Mouse (Mus musculus) hindbrain, embryonic 11.5 days (tissue): ENCODE measurements around the gene Foxo4. TPM values are rescaled to one million over a fixed set of nuclear protein-coding genes. Genes with fewer than 3 reads are reported as not detected.
A peak's percentile ranks its signal among the peaks of the same experiment; 100 is the strongest.

Experiments
- ATAC-seq: fragments of 200-750 bp; cut with Nextera tagmentation; 2 replicates; pipeline ENCODE4 v1.8.0; 2017; ENCODE audit warnings: mild to moderate bottlenecking, moderate TSS enrichment, moderate library complexity; ENCODE audit not compliant: low FRiP score
- DNase-seq: peaks from one replicate; pipeline ENCODE4 v3.0.0-alpha.2; 2015; ENCODE audit warnings: low spot score
- H3K27ac ChIP-seq: fragments of 300-500 bp; sonication (generic); 2 replicates; pipeline ENCODE4 v1.5.1; 2014; ENCODE audit warnings: mild to moderate bottlenecking, low read depth, low read length
- H3K27me3 ChIP-seq: fragments of 300-500 bp; sonication (generic); 2 replicates; pipeline ENCODE4 v1.6.1; 2014; ENCODE audit warnings: mild to moderate bottlenecking, low read length, moderate library complexity, mixed read lengths; ENCODE audit not compliant: control insufficient read depth, insufficient read depth
- H3K36me3 ChIP-seq: fragments of 300-500 bp; sonication (generic); 2 replicates; pipeline ENCODE4 v1.6.1; 2014; ENCODE audit warnings: mild to moderate bottlenecking, low read length, moderate library complexity, mixed read lengths; ENCODE audit not compliant: control insufficient read depth, insufficient read depth
- H3K4me1 ChIP-seq: fragments of 300-500 bp; sonication (generic); replicated peaks from 2 replicates; pipeline ENCODE4 v1.6.1; 2014; ENCODE audit warnings: low read length, mixed read lengths; ENCODE audit not compliant: control insufficient read depth, insufficient read depth
- H3K4me2 ChIP-seq: fragments of 300-500 bp; sonication (generic); replicated peaks from 2 replicates; pipeline ENCODE4 v1.6.1; 2014; ENCODE audit warnings: mild to moderate bottlenecking, low read depth, low read length
- H3K4me3 ChIP-seq: fragments of 300-500 bp; sonication (generic); 2 replicates; pipeline ENCODE4 v1.5.1; 2014; ENCODE audit warnings: low read depth, low read length
- H3K9ac ChIP-seq: fragments of 300-500 bp; sonication (generic); 2 replicates; pipeline ENCODE4 v1.6.1; 2014; ENCODE audit warnings: low read depth, low read length
- H3K9me3 ChIP-seq: fragments of 300-500 bp; sonication (generic); 2 replicates; pipeline ENCODE4 v1.6.1; 2016; ENCODE audit warnings: low read length; ENCODE audit not compliant: control insufficient read depth
- WGBS: fragments of 180-500 bp; shearing (Covaris S2); extraction: QIAGEN DNeasy Blood & Tissue Kit; methylation state at CpG from one replicate; pipeline ENCODE4 v1.1.7; 2014; 5-methylcytosine and 5-hydroxymethylcytosine counted together
- polyA plus RNA-seq: library from polyadenylated mRNA; unstranded; fragments of >200 nt; fragmentation: Nextera tagmentation; extraction: Ambion mirVana; gene quantifications from 2 replicates; pipeline ENCODE4 v1.2.1, GENCODE M21; 2014

Gene Foxo4
- polyA plus RNA-seq, 1 experiment from 2014 or later: 3.6 TPM

- WGBS: 94% methylated on average over 3 of the region's 3 CpGs
- H3K4me1 ChIP-seq: no peaks in the 10 kb centered on the region
- no peak for ATAC-seq
- H3K27ac ChIP-seq: no peak overlapping the region
- H3K9me3 ChIP-seq: no peaks in the 10 kb centered on the region
- no peak for DNase-seq
- no peak overlapping the region for H3K4me3 ChIP-seq
- no peak overlapping the region for H3K4me2 ChIP-seq
- H3K9ac ChIP-seq: no peak overlapping the region
- H3K36me3 ChIP-seq: no peaks in the 10 kb centered on the region
- no peaks in the 10 kb centered on the region for H3K27me3 ChIP-seq
Observed at GRCm38 (mm10) chrX:101287543-101287942, 33.2 kb downstream of the Foxo4 start.

- no peak for ATAC-seq
- WGBS: 93% methylated on average over 6 of the region's 6 CpGs
- H3K36me3 ChIP-seq: no peaks in the 10 kb centered on the region
Observed at GRCm38 (mm10) chrX:101288432-101288831, 34.1 kb downstream of the Foxo4 start.

GRCm38 (mm10) chrX:101289037-101289436, 34.7 kb downstream of the Foxo4 start:
- ATAC-seq: no peak
- 88% methylated on average over 7 of the region's 7 CpGs for WGBS
- H3K4me2 ChIP-seq: no peak overlapping the region
- no peaks in the 10 kb centered on the region for H3K36me3 ChIP-seq
- no peaks in the 10 kb centered on the region for H3K27me3 ChIP-seq
- H3K4me3 ChIP-seq: no peak overlapping the region
- no peaks in the 10 kb centered on the region for H3K9me3 ChIP-seq
- no peaks in the 10 kb centered on the region for H3K4me1 ChIP-seq
- DNase-seq: no peak
- H3K9ac ChIP-seq: no peak overlapping the region
- H3K27ac ChIP-seq: no peak overlapping the region

More at GRCm38 (mm10) chrX:101288432-101288831, 34.1 kb downstream of the Foxo4 start:
- H3K4me3 ChIP-seq: no peak overlapping the region
- no peak overlapping the region for H3K27ac ChIP-seq
- H3K9ac ChIP-seq: no peak overlapping the region
- no peaks in the 10 kb centered on the region for H3K27me3 ChIP-seq
- no peak for DNase-seq
- no peak overlapping the region for H3K4me2 ChIP-seq
- H3K9me3 ChIP-seq: no peaks in the 10 kb centered on the region
- no peaks in the 10 kb centered on the region for H3K4me1 ChIP-seq

- no peak overlapping the region for H3K9ac ChIP-seq
- H3K9me3 ChIP-seq: no peaks in the 10 kb centered on the region
- H3K4me1 ChIP-seq: no peaks in the 10 kb centered on the region
- H3K27me3 ChIP-seq: no peaks in the 10 kb centered on the region
- ATAC-seq (no peak), DNase-seq (no peak)
- 90% methylated on average over 10 of the region's 10 CpGs for WGBS
- H3K27ac ChIP-seq: no peak overlapping the region
- H3K4me2 ChIP-seq: no peak overlapping the region
- no peak overlapping the region for H3K4me3 ChIP-seq
- no peaks in the 10 kb centered on the region for H3K36me3 ChIP-seq
Observed at GRCm38 (mm10) chrX:101290111-101290510, 35.8 kb downstream of the Foxo4 start.

GRCm38 (mm10) chrX:101299055-101299454, 44.7 kb downstream of the Foxo4 start, which contains the start of gene Nlgn3:
Gene Nlgn3 (plus strand): TSS chrX:101299168.
- Histone ChIP-seq H3K4me2 (peak within 1 kb of the TSS; percentile 36), H3K36me3 (peaks cover 3% of the 10 kb centered on the region; the same call in 1 of the 2 replicates), H3K27me3 (no peaks in the 10 kb centered on the region; the same call in 1 of the 2 replicates), H3K4me1 (no peaks in the 10 kb centered on the region), H3K4me3 (peak within 1 kb of the TSS; percentile 40), H3K9ac (peak within 1 kb of the TSS; percentile 54), H3K27ac (peak within 1 kb of the TSS; percentile 58; the same call in 1 of the 2 replicates), H3K9me3 (no peaks in the 10 kb centered on the region)
- ATAC-seq (peak; percentile 33; the same call in 1 of the 2 replicates), DNase-seq (peak; percentile 53)
- 14% methylated on average over 11 of the region's 24 CpGs for WGBS

GRCm38 (mm10) chrX:101299473-101300426, 45.4 kb downstream of the Foxo4 start:
- Histone ChIP-seq H3K4me1 (no peaks in the 10 kb centered on the region), H3K9me3 (no peaks in the 10 kb centered on the region), H3K36me3 (peaks cover 3% of the 10 kb centered on the region; the same call in 1 of the 2 replicates), H3K27me3 (no peaks in the 10 kb centered on the region; the same call in 1 of the 2 replicates), H3K4me3 (peak overlapping the region; percentile 40), H3K27ac (peak overlapping the region; percentile 58; the same call in 1 of the 2 replicates), H3K4me2 (peak overlapping the region; percentile 36), H3K9ac (peak overlapping the region; percentile 54)
- WGBS: 21% methylated on average over 12 of the region's 13 CpGs
- ATAC-seq (peak; percentile 76), DNase-seq (peak; percentile 62)

GRCm38 (mm10) chrX:101300427-101301030, 46.2 kb downstream of the Foxo4 start:
- H3K36me3 ChIP-seq: peaks cover 3% of the 10 kb centered on the region; the same call in 1 of the 2 replicates
- no peaks in the 10 kb centered on the region for H3K9me3 ChIP-seq
- DNase-seq: no peak
- H3K4me2 ChIP-seq: peak overlapping the region; percentile 36
- 24% methylated on average over 13 of the region's 13 CpGs for WGBS
- H3K4me3 ChIP-seq: peak overlapping the region; percentile 40
- peak; percentile 62; the same call in 1 of the 2 replicates for ATAC-seq
- H3K27ac ChIP-seq: no peak overlapping the region
- no peaks in the 10 kb centered on the region; the same call in 1 of the 2 replicates for H3K27me3 ChIP-seq
- H3K9ac ChIP-seq: peak overlapping the region; percentile 53
- H3K4me1 ChIP-seq: no peaks in the 10 kb centered on the region

- Histone ChIP-seq H3K9me3 (no peaks in the 10 kb centered on the region), H3K36me3 (no peaks in the 10 kb centered on the region), H3K27me3 (0 out of 2 replicates have a peak, but pooled peaks cover 2% of the 10 kb centered on the region), H3K4me3 (no peak overlapping the region), H3K4me2 (no peak overlapping the region; the same call in 1 of the 2 replicates), H3K4me1 (no peaks in the 10 kb centered on the region), H3K9ac (no peak overlapping the region), H3K27ac (no peak overlapping the region)
- WGBS: 73% methylated on average over 9 of the region's 9 CpGs
- ATAC-seq: no peak
- no peak for DNase-seq
Observed at GRCm38 (mm10) chrX:101301654-101302053, 47.3 kb downstream of the Foxo4 start.
